Mouse (Mus musculus) left cerebral cortex, postnatal 4 days (tissue): ENCODE measurements around the gene Fmo2. TPM values are rescaled to one million over a fixed set of nuclear protein-coding genes. Genes with fewer than 3 reads are reported as not detected.

ENCODE experiments used
- DNase-seq: peaks from one replicate; pipeline ENCODE4 v3.0.0-alpha.2; 2022
- intact Hi-C: fragments of 180-260 bp; cut with DNase I; formaldehyde crosslinking; loops from one replicate; pipeline ENCODE4 v1.15.1; 2025
- total RNA-seq, 2 experiments: library from RNA; stranded (reverse); gene quantifications; 2 replicates each; pipeline ENCODE4 v1.2.3; 2021

The Fmo2 gene
- total RNA-seq, 2 experiments from 2014 or later = 0.28 TPM

DNA sequence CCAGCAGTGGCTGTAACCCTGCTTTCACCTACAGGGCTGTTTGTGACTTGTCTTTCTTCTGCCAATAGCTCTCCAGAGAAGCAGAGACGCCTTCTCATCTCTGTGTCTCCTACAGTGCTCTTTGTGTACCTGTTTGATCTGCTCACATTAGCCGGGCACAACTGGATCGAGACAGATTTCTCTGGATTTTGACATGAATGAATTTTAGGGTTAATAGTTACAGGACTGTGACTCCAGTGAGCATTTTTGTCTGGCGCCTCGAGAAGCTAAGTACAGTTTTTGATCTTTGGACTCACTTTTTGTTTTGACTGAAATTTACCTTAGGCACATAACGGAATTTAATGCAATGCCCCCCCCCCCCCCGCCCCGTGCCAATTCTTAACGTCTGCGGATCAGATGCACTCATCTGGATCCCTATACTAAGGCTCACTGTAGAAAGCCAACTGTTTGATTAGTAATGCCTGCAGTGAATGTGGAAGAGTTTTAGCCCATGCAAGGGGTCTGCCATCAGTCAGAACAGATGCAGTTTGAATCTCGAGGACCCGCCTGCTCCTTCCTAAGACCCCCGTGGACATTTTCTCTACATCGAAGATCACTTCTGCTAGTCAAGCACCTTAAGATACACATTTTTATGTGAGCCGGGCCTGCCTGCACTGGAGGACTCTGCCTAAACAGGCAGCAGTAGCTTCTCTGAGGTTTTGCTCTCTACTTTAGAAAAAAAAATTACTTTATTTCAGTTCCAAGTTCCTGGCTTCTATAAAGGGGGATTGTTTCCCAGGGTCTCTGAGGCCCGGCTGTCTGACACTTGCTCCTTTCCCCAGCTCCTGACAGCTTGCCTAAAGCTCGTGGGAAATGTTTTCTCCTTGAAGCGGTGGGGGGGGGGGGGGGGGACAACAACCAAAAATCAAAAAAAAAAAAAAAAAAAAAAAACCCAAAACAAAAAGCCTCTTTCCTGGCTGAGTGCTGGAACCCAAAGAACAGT, 40.5 kb downstream of the Fmo2 start:
- intact Hi-C loops = no loop called here
- DNase-seq = no peak

- no peak for DNase-seq
- intact Hi-C loops = no loop called here
These were observed 44.6 kb downstream of the Fmo2 start for GRCm38 (mm10) chr1:162853812-162854482.

DNA sequence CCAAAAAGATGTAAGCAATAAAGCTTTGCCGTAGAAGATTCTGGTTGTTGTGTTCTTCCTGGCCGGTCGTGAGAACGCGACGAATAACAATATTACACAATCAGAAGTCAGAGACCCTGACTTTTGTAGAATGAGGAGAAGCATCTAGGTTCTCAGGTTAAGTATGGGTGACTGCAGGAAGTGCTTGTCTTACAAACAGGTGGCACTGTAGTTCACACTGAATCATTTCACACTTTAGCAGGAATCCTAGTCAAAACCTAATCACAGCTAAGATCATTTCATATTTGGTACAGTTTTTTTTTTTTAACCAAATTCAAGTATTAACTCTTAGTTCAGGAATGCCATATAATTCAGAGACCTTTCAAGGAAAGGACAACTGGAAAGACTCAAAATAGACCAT, 51.0 kb downstream of the Fmo2 start:
- intact Hi-C loops = no loop called here
- no peak for DNase-seq

- intact Hi-C loops = no loop called here
- no peak for DNase-seq
These were observed 58.3 kb downstream of the Fmo2 start for GRCm38 (mm10) chr1:162840211-162840610.

GRCm38 (mm10) chr1:162838976-162839375, 59.5 kb downstream of the Fmo2 start:
- intact Hi-C loops = no loop called here
- no peak for DNase-seq

DNA sequence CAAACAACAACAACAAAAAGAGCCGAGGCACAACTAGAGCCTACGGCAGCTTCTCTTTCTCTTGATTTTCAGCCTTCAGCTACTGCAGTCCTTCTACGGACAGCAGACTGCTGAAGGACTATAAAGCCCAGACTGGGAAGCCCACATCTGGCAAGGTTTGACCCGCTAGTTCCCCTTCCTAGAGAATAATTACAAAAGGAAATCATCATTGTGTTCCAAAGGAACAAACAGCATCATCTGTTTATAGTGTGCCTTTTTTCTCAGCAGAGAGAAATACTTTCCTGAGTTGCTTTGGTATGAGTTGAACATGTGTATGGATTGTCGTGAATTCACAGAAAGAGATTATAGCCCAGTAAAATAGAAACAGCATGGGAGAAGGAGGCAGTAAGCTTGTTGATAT, 64.2 kb downstream of the Fmo2 start:
- intact Hi-C loops = no loop called here
- no peak for DNase-seq

- DNase-seq = no peak
- intact Hi-C loops = no loop called here
These were observed 66.0 kb downstream of the Fmo2 start for GRCm38 (mm10) chr1:162832574-162832953.

DNA sequence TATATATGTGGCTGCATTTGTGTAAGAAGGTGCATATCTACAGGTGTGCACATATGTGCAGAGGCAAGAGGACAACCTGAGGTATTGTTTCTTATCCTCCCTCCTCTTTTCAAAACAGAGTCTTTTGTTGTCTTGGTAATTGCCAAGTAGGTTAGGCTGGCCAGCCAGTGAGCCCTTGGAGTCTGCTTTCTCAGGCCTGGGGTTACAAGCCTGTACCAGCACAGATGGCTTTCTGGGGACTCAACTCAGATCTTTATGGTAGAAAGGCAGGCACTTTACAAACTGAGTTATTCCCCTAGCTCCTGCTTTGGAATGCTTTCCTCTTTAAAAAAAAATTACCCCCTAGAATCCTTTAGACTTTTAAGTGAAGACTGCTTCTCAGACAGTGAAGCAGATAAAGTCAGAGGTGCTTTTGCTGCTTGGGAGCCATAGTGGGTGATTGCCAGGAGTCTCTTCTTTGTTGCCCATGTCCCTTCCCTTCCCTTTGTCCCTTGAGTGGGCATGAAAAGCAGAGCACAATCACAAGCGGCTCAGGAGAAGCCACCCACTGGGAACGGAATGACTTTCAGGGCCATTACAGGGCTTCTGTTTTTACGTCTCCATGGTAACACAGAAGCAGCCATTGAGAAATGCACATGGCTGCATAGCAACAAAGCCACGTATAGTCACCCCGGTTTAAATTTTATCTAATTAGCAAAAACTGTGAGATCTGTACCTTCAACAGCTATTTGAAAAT, 66.5 kb downstream of the Fmo2 start:
- peak; percentile 18 for DNase-seq
- intact Hi-C loops = no loop called here

Other genes with a start within 250 kb of the Fmo2 start
- gene Myocos, start 240.5 kb downstream of the Fmo2 start, total RNA-seq = not detected
- 100 to 1,000 TPM; 224 TPM for gene Prrc2c, start 158.2 kb downstream of the Fmo2 start, total RNA-seq
- gene Fmo4, start 84.8 kb downstream of the Fmo2 start, total RNA-seq = not detected
- gene Fmo1, start 32.1 kb downstream of the Fmo2 start, total RNA-seq = 10 to 100 TPM; 28.6 to 30.7 TPM
- not detected for gene Fmo6, start 38.8 kb upstream of the Fmo2 start, total RNA-seq
- not detected for gene Fmo3, start 85.8 kb upstream of the Fmo2 start, total RNA-seq
- not detected for gene Mroh9, start 186.9 kb upstream of the Fmo2 start, total RNA-seq